Mouse (Mus musculus) lung, postnatal 10 days (tissue): ENCODE data around the gene Doc2g.
"Not testable (repeated sequence)": the region's sequence is repeated elsewhere in the genome, so short reads cannot be mapped to it uniquely, and the experiment has no call there.

ENCODE experiments used
- DNase-seq: peaks from one replicate; pipeline ENCODE4 v3.0.0; 2021

The Doc2g gene

DNA sequence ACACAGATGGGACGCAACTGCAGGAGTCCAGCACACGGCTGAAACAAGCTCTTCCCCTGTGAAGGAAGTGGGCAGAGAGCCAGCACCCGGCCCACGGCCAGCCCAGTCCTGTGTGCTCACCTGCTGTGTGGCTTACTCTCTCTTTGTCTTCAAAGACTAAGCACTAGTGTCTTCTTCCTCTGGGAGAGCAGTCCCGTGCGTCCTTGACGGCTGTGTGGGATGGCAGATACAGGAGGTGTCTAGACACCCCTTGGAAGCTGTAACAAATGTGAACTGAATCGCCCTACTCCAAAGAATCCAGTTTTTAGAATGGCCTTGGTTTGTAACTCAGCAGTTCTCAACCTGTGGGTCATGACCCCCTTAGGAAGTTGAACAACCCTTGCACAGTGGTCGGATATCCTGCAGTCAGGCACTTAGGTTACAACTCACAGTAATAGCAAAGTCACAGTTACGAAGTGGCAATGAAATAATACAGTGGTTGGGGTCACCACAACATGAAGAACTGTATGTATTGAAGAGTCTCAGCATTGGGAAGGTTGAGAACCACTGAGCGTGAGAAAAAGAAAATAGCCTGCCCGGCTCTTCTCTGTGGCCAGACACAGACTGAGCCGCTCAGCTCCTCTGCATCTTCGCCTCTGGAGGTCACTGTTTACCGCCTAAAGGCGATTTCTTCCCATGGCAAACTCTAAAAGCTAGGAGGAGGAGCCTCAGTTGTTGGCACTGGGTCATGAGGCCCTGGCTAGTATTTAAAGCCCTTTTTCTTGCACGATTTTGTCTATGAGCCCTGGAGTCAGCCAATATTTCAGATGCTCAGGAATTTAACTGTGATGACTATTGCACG lies 15.8 kb downstream of the Doc2g start:
- peak; percentile 95 for DNase-seq

DNA sequence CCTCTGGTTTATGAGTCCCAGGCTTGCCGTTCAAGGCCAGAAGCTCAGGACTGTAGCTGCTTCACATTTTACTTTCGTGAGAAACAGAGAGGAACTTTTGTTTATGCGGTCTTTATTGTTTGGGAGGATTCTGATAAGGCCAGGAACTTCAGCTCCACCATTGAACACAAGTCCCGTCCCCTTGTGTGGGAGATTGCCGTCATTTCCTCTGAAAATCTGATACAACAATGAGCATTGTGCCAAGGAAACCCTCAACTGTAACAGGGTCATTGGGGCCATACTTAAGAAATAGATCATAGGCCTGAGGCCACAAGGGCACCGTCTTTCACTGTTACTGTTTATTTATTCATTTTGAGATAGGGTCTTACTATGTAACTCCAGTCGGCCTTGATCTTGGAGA lies 20.1 kb downstream of the Doc2g start:
- no peak for DNase-seq

DNA sequence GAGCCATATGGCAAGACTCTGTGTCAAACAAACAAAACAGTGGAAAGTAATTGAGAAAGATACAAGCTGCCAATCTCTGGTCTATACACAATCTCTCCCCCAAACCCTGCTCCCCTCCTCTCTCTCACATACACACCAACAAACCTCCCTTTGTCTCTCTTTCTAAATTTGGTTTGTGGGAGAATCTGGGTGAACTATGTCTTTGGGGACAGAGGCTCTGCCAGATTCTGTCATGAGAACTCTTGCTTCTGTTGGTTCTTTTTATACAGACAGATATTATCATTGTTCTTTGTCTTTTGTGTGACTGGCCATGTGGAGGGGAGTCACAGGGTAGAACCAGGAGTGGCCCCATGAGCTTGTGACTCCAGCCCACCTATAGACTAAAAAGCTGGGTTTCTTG lies 24.5 kb downstream of the Doc2g start:
- DNase-seq = no peak

DNA sequence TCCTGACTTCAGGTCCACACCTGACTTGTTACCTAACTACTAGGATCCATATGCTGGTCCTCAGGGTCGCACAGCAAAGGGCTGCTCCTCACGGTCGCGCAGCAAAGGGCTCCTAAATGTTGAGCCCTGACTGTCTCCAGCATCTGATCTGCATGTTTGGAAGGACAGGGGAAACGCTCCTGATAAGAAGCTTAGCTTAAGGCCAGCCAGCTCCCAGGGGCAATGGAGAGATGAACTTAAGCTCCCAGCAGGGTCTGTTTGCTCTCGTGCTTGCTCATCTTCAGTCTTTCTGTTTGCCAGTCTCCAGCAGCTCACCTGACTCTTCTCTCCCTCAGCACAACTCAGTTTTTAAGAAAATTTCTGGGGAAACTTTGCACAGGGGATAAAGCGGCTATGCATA lies 29.6 kb downstream of the Doc2g start:
- no peak for DNase-seq

DNA sequence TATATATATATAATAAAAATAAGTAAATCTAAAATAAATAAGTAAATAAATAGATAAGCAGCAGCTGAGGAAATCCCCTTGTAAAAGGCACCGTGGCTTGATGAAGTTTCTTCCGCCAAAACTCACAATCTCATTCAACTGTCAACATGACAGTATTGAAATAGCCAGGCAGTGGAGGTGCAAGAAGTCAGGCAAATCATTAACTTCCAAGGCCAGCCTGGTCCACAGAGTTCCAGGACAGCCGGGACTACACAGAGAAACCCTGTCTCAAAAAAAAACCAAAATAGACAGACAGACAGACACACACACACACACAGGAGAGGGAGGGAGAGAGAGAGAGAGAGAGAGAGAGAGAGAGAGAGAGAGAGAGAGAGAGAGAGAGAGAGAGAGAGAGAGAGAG lies 30.2 kb downstream of the Doc2g start:
- DNase-seq = no peak

- no peak for DNase-seq
Observed at GRCm38 (mm10) chr19:4033742-4034141, 30.6 kb downstream of the Doc2g start.

DNA sequence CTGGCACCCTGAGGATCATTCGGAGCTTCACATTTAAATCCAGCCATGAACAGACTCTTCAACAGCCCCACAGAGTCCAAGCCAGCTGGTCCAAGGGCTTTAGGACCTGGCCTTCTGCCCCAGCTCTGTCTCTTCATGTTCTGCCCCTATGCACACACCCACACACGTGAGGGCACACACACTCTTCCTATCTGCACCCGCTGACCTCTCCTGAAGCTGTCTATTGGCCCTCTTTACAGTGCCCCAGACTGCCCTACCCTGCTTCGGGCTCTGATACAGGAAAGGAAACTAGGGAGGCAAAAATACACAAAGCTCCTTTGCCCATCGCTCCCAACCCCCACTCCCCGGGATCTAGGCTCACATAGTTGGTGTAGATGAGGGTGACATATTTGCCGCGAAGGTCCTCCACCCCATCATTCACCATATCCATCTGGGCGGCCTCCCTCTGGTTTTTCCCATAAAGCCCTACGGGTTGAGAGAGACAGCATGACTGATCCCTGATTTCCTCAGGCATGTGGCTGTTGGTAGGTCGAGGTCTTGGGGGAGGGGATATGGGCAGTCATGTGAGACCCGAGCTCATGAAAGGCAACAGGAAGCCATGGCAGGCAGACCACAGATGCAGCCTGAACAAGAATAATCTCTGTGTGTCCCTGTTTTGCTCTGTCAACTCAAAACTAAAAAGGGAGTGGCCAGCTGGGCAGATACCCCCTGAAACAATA lies 33.4 kb downstream of the Doc2g start:
- no peak for DNase-seq

GRCm38 (mm10) chr19:4037154-4037787 lies 34.2 kb downstream of the Doc2g start:
- DNase-seq = not testable (repeated sequence)

- DNase-seq = peak; percentile 95
Observed at GRCm38 (mm10) chr19:4037788-4038232, 34.7 kb downstream of the Doc2g start, which contains the start of gene Gstp1. Gene Gstp1 (minus strand): TSS chr19:4037985.

GRCm38 (mm10) chr19:4040941-4041340 lies 37.8 kb downstream of the Doc2g start:
- DNase-seq = not testable (repeated sequence)

- not testable (repeated sequence) for DNase-seq
Observed at GRCm38 (mm10) chr19:4041500-4041899, 38.4 kb downstream of the Doc2g start.

- peak; percentile 71 for DNase-seq
Observed at GRCm38 (mm10) chr19:4042124-4042523, 39.0 kb downstream of the Doc2g start.

- not testable (repeated sequence) for DNase-seq
Observed at GRCm38 (mm10) chr19:4044109-4044508, 41.0 kb downstream of the Doc2g start.

DNA sequence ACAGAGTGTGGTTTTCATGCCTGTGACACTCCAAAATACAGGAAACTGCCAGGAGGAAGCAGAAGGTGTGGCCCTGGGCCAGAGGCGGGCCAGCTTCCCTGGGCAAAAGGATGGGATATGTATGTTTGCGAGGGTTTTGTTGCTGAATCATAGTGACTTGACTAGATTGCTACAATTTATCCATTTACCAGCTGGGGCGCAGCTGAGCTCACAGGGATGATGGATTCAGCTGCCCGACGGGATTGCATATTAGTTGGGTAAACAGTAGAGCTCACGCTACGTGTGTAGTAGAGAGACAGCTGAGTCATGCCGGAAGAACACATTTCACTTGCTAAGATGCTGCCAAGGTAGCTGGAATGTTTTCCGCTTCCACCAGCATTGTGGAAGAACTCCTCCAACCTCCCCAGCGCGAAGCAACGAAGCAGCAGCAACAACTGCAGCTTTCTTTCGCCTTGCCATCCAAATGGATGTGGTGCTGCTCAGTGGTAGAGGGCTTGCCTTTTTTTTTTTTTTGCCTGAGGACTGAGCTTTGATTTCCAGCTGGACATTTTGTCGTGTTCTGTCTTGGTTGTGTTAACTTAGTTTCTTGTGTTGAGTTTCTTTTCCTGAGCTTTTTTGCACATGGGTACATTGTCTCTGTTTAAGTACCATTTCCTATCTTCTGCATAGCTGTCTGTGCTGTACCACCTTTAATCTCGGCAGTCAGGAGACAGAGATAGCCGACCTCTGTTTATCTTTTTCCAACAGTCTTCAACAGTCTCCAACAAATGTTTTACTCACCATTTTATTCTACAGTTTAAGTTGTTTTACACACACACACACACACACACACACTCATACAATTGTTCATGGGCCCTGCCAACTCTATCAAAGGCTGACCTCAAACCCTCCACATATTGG lies 43.1 kb downstream of the Doc2g start, which contains the start of gene Gstp2:
Gstp2 (minus strand) TSS at position 58 of the 900 bp plus-strand sequence.
- peak; percentile 93 for DNase-seq

- DNase-seq = no peak
Observed at GRCm38 (mm10) chr19:4046866-4047254, 43.7 kb downstream of the Doc2g start.

DNA sequence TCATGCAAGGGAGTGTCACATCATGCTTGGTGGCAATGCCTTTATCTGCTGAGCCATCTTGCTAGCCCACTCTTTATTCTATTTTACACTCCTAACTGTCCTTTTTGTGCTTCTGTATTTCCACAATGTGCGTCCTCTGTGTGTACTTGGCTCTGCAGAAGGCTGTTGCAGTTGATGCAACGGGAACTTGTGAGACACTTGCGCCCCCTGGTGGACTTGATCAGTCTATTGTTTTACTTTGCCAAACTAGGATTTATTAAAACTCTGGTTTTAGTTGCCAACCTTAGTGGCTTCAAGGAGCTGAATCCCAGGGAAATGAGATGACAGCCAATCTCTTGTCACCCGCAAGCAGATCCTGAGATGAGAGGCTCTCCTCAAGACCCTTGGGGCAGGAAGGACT lies 44.7 kb downstream of the Doc2g start:
- DNase-seq = peak; percentile 89

DNA sequence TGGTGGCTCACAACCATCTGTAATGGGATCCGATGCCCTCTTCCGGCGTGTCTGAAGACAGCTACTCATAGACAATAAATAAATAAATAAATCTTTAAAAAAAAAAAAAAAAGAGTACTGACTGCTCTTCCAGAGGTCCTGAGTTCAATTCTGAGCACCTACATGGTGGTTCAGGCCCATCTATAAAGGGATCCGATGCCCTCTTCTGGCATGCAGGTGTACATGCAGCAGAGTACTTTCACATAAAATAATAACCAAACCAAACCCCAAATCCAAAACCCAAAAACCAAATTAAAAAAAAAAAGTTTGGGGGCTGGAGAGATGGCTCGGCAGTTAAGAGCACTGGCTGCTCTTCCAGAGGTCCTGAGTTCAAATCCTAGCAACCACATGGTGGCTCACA lies 46.0 kb downstream of the Doc2g start:
- not testable (repeated sequence) for DNase-seq

- DNase-seq = no peak
Observed at GRCm38 (mm10) chr19:4051016-4051415, 47.9 kb downstream of the Doc2g start.

DNA sequence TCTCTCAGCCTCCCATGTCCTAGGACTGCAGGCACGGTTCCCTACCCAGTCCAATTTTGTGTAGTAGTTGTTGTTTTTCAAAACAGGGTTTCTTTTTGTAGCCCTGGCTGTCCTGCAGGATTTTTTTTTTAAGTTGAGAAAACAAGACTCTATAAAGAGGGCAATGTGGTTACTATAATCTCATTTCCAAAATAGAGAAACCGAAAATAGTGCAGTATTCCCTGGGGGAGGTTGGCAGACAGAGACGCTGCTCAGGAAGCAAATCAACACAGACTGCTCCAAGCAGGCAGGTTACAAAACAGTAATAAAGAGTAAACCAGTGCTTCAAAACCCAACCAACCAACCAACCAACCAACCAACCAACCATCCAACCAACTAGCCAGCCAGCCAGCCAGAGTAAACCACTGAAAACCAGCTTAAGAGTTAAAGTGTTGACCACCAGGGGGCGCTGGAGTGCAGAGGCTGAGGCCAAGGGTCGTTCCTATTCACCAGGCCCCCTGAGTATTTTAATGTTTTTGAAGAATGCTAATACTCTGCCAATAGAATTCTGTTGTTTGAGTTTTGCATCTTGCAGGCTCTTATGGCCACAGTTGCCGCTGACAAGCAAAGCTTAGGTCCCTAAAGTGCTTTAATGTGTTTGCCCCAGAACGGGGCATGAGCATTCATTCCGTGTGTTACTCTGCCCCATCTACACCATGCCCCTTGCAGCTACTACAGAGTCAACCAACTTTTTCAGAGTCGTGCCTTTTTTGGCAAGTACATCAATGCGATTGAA lies 48.8 kb downstream of the Doc2g start:
- peak; percentile 79 for DNase-seq

DNA sequence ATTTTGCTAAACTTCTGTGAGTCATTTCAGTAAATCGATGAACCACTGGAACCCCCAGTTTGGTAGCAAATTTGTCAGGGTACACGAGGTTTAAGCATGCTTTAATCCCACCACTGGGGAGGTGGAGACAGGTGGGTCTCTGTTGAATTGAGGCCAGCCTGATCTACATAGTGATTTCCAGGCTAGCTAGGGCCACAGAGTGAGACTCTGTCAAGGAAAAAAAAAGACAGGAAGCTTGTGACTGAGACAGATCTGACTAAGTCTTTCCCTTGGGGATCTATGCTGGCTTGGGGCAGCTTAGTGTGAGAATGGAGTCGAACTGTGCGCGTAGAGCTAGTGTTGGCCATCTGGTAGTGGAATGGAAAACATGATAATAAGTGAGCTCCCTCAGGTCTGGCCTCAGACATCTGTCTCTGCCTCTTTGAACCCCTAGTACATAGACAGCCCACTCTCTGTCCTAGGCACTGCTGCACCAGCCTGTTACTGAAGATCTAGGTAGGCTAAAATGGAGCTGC lies 49.5 kb downstream of the Doc2g start:
- no peak for DNase-seq

DNA sequence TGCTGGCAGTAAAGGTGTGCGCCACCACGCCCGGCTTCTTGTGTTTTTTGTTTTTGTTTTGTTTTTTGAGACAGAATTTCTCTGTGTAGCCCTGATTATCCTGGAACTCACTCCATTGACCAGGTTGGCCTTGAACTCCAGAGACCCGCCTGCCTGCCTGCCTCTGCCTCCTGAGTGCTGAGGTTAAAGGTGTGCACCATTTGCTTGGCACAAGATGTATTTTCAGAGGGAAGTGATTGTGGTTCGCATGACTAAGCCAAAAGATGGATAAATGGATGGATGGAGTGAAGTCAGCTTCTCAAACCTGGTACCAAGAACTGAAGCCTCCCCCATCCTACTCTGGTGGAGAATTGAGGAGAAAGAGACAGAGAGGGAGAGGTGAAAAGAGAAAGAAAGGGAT lies 51.5 kb downstream of the Doc2g start:
- DNase-seq = no peak
